Mouse (Mus musculus) kidney, postnatal 10 days (tissue): ENCODE data around the gene Rps27l.

ENCODE experiments used
- DNase-seq: peaks from one replicate; pipeline ENCODE4 v3.0.0; 2021; ENCODE audit warnings: mixed read lengths

Gene Rps27l

DNA sequence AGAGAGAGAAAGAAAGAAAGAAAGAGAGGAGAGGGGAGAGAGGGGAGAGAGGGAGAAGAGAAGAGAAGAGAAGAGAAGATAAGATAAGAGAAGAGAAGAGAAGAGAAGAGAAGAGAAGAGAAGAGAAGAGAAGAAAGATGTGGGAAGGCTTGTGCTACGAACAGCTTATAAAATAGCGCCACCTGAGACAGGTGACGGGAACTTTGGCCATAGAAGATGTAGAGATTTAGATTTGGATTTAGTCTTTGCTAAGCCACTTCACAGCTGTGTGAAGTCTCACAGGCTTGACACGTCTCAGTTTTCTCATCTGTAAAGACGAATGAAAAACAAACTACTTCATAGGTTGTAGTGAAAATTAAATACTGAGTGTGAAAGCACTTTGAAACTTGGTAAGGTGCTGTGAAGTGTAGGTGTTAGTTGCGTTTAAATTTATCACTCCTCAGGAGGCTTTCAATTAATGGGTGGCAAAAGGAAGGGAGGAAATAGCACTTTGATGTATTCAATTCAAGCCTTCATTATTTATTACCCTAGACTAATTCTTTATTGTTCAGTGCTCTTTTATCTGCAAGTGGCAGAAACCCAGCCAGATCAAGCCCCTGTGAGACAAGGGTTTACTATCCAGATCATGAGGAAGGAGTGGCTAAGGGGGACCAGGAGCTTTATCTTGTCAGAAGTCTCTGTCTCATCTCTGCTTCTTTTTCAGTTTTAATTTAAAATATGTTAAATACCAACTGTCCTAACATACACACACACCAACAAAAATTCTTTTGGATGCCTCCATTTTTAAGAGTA is 25.2 kb upstream of the Rps27l start:
- DNase-seq, result no peak

DNA sequence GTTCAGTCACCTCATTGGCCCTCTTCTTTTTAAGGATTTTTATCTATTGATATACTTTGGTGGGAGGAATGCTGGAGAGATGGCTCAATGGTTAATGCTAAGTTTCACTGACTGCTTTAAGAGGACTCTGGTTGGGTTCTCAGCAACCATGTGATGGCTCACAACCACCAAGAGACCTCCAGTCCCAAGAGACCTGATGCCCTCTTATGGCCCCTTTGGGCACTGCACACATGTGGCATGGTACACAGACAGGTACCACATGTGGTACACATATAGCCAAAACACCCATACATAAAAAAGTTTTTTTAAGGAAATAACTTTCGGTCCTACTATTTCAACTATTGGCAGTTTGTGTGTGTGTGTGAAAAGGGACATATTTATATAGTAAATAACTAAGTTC is 23.8 kb upstream of the Rps27l start:
- no peak for DNase-seq

DNA sequence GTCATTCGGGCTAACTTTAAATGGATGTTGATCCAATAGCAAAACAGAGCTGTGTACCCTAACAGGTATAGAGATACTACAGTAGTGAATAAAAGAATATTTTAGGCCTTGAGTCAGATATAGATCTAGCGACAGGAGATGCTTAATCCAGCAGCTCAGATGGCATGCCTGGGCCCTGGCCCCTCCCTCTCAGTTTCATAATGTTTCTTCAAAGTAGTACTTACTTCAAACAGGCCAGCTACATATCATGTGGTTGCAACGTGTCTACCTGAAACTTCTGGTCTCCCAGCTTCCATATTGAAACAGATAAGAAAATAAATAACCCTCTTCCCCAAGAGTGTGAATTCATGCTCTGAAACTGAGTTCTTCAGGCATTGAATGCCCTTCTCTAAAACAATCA is 20.0 kb upstream of the Rps27l start:
- DNase-seq, result no peak

DNA sequence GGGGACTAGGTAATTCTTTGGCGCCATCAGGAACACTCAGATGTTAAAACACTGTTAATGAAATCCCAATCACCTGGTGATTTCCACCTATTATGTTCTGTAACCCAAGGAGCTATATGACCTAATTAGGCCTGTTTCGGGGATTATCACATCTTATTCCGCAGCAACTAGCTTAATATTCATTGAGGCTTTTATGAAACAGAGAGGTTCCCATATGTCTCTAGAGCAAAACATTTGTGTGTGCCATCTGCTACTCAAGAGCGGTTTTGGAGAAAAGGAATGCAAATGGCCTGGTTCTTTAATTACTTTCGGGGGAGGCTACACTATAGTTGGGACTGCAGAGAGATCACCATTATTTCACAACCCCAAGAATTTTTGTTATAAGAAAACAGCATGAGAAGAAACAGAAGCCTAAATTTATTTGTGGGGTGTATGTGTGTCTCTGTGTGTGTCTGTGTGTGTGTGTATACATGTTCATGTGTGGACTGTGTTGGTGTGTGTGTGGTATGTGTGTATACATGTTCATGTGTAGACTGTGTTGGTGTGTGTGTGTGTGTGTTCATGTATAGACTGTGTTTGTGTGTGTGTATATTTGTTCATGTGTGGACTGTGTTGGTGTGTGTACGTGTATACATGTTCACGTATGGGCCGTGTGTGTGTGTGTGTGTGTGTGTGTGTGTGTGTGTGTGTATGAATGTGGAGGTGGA is 18.0 kb upstream of the Rps27l start:
- no peak for DNase-seq

DNA sequence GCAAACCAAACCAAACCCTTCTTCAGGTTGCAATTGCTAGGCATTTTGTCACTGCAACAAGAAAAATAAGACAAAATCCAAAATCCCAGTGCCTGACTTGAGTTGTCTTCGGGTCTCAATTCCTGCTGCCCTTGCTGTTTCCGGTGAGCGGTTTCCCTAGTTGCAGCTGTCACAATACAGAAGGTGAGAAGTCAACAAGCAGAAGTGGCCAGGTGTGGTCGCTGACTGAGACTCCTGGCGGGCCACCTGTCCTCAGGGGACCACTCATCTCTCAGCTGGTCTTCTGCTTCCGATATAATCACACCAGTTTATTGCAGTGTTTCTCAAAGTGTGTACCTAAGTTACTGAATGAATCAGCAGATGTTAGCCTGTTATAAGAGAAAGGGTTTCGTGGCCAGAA is 15.5 kb upstream of the Rps27l start:
- no peak for DNase-seq

DNA sequence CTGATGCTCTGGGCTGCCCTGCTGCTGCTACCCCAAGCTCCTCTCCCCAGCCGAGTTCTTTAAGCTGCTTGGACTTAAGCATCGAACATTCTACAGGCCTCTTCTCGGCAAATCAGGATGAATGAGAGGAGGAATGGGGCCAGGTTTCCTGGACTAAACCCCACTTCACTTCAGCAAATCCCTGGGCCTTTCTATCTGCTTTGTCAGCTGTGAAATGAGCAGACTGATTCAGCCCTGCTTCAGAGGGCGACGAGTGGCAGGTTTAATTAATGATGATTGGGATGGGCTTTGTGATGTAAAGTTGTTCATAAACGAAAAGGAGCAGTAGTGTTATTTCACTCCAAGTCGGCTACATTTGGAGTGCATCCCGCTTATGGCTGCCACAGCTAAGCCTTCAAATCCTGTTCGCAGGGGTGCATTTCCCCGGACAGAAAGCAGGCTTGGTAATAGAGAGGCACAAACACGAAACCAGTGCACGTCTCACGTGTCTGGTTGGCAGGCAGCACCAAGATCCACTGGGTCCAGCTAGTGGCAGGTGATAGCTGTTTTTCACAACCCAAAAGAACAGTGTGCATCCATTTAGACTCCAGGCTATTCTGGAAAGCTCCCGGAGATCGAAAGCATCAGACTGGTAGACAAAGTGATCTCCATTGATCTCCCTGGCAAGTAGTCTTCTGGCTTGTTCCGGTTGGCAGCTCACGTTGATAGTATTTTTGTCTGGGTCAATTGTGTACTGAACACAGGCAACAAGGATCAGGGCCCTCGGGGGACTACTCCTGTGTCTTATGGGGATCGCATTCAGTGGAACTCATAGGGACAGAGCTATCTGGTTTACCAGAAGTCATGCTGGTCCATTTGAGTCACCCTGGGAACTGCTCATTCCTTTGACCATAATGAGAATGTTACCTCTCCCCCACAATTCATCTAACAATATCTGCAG is 11.7 kb upstream of the Rps27l start:
- DNase-seq, result no peak

DNA sequence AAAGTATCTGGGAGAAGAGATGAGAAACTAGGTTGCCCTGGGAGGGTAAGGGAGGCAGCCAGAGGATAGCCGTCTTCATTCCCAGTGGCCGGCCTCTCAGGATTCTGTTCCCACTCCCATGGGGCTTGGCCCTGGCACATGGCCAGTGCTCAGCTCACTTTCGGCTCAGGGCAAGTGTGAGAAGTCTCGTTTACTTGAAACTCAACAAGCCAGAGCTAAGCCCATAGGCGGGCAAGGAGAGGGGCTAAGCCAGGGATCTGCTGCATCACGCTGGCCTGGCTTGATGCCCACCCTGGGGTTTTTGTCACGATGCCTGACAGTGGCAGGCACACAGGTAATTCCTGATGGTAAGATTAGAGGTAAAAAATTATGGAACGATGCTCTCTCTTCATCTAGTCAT is 8.4 kb upstream of the Rps27l start:
- DNase-seq, result peak; percentile 71

DNA sequence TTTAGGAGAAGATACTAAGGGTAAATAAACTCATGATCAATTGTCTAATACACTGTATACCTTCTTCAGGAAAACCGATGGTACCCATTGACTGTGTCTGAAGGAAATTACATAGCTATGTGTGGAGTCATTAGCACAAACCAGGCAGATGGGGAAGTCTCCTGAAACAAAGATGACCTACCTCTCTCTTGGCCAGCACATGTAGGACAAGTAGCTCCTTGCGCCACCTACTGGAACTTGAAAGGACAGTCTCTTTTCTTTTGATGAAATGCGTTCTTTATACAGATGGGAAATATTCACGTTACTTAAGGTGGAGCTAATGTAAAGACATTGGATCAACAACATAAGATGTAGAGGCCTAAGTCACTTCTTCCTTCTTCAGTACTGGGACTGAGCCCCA is 7.0 kb upstream of the Rps27l start:
- DNase-seq, result peak; percentile 59

DNA sequence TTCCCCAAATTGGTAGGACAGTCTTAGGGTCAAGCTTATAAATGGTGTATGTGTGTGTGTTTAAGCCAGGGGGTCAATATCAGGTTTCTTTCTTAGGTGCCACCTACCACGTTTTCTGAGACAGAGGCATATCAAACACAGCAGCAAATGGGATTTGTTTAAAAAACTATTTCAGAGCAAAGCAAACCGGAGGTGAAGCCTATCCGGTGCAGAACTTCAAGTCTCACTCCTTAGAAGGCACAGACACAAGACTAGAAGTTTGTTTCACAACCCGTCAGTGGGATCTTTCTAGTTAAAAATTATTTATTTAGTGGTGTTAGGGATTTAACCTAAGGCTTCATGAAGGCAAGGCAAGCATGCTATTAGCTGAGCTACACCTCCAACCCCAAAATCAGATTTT is 725 bp upstream of the Rps27l start:
- DNase-seq, result no peak

DNA sequence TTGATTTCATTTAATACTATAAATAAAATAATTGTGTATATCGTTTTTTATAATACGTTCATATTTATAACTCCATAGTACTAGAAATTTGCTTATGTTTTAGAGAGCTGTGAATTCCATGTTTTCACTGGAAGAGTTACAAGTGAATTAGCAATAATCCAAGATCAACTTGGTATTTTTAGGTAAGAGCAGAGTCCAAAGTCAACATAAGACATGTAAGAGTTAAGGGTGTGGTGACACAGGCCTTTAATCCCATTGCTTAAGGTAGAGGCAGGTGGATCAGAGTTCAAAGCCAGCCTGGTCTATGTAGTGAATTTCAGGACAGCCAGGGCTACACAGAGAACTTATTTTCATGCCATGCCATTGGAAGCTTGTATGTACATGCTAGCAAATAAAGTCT is 2.6 kb downstream of the Rps27l start:
- DNase-seq, result no peak

DNA sequence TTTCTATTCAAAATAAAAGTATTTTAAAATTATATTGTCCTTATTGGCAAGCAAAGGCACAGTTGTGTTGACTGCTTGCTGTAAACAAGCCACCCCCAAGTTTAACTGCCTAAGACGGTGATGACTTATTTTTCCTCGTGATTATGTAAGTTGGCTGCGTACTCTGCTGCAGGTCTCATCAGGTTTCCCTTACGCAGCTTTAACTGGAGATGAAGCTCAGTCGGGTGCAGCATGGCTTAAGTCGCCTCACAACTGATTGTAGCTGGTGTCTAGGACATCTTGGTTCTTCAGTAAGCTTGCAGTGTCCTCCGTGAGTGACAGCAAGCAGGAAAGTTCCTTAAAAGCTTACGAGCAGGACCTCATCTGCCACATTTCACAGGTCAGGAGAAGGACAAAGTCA is 6.4 kb downstream of the Rps27l start:
- DNase-seq, result no peak

DNA sequence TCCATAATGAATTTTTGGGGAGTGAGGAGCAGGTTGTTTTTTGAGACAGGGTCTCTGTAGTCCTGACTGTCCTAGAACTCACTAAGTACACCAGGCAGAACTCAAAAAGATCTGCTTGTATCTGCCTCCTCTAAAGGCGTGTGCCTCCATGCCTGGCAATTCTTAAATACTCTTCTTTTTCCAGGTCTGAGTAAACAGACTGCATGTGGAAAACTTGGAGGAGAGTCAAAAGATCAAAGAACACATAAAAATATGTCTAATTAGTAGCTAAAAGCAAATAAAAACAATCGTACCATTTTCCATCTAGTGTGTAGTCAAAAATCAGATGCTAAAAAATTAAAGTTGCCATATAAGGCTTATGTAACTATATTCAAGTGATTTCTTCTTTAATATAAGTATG is 7.0 kb downstream of the Rps27l start:
- DNase-seq, result no peak

DNA sequence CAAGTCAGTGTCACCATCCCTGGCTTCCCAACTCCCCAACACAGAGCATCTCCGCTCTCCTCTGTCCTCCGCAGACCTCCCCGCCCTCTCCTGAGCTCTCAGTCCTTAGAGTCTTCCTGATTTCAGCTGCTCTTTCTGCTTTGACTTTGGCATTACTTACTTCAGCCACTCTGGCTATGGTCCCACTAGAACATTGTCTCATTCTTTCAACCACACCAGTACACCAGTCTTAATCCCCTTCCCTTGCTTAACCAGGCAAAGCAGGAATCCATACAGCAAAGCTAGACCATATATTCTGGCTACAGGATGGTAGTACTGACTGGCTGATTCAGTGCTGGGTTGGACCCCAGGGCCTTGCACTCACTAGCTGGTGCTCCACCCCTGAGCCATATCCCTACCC is 11.6 kb downstream of the Rps27l start:
- DNase-seq, result no peak

DNA sequence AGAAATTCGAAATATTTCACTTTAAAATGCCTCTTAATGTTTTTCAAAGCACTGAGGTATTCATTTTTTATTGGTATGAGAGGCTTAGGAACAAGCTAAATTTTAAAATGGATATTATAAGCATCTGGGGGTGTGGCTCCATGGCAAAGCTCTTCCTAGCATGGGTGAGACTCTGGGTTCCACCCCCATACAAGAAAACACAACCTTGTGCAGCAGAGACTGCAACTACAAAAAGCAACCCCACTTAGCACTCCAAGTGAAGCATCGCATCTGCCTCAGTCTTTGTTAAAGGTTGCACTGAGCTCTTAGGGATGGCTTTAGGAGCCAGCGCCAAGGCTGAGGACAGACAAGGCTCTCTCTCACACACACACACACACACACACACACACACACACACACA is 15.6 kb downstream of the Rps27l start:
- DNase-seq, result no peak

DNA sequence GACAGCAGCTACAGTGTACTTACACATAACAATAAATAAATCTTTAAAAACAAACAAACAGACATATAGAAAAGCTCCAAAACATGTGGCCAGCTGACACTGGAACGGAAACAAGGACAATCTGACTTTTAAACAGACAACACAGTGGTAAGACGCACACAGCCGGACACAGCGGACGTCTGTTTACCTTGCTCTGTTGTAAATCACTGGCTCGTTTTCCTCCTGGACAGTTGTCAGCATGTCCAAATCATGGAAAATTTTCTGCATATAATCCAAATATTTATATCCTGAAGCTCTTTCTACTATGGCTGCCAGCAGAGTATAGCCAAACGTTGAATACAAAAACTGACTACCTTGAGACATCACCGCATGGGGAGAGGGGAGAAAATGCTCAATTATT is 21.6 kb downstream of the Rps27l start:
- DNase-seq, result no peak

DNA sequence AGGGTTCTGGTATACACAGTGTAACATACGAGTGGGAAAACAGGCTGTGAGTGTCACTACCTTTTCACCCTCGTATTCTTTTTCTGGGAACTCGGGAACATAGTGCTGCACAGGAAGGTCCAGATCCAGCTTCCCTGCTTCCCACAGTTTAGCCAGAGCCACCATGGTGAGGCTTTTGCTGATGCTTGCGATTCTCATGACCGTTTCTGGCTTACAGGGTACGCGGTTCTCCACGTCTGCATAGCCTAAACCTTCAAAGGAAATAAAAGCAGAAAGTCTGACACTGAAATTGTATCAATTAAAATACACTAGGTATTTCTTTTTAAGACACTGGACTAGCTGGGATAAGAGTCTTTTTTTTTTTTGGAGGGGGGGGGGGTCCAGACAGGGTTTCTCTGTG is 25.2 kb downstream of the Rps27l start:
- no peak for DNase-seq

DNA sequence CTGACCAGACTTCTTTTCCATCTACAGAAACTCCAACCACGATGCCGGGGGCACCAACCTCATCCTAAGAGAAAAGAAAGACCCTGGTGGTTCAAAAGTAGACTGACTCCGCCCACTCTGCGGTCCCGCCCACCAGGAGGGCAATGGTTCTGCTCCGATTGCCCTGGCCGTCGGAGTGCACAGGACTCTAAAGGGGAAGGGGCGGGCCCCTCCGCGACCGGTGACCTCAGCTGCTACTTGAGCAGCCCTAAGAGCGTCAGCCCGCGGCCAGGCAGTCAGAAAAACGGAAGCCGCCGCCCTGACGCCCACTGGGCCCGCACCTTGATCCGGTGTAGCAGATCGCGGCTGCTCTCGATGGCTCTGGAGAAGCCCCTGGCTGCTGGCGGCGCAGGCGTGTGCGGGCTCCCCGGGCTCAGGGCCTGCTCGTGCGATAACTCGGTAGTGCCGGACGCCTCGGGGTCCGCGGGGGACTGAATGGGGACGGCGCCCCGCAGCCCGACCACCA is 28.9 kb downstream of the Rps27l start:
- peak; percentile 91 for DNase-seq

DNA sequence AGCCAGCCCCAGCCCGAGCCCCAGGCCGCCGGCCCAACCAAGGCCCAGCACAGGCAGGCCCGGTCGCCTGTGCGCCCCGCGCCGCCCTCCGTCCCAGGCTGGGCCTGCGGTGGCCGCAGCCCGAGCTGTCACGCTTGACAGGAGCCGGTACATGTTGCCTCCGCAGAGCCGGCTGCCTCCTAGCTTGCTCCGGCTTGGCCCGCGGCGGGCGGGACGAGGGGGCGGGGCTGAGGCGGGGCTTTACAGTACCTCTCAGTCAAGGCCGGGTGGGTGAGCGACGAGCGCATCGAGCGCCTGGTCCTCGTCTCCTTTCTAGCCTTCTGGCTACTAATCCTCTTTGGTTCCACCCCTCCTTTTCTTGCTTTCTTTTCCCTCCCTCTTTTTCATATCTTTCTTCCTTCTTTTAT is 29.4 kb downstream of the Rps27l start, which contains the start of gene Lactb:
Lactb (minus strand) TSS at position 246 of the 407 bp plus-strand sequence.
- peak; percentile 99 for DNase-seq

DNA sequence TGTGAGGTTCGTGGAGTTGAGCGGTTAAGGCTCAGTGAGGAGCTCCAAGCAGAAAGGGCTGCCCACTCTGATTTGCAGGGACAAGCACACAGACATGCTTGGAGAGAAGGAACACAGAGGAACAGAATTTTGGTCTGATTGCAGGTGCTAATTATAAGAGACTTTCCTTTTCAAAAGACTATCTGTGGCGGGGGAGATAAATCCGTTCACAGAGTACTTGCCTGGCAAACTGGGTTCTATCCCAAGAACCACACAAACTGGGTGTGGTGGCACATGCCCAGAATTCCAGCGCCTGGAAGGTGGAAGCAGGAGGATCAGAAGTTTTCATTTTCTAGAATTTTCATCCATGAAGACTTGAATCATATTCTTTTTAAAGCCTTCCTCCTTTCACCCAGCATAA is 31.2 kb downstream of the Rps27l start:
- no peak for DNase-seq

DNA sequence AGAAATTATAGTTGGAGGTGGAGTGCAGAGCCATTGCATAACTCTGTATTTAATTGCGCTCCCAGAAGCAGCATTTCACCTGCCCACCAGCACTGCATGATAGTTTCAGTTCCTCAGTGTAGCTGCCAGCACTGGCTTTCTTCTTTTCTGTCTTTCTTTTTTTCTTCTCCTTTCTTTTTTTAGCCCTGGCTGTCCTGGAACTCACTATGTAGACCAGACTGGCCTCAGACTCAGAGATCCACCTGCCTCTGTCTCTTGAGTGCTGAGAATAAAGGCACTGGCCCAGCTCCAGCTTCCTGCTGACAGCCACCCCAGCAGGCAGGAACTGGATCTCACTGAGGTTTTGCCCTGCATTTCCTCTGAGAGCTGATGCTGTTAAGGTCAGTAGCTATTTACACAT is 32.1 kb downstream of the Rps27l start:
- DNase-seq, result peak; percentile 49

DNA sequence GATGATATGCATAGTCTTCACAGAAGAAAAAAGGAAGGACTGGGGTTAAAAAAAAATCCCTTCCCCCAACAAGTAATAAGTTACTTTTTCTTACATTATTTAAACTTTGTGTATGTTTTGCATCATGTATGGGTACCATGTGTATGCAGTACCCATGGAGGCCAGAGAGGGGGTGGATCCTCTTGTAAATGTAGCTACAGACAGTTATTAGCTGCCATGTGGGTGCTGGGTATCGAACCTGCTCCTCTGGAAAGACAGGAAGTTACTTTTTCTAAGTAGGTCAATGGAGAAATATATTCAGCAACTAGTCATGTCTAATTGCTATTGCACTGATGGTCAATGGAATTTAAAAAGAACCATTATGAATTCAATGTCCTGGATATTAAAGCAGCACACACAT is 32.6 kb downstream of the Rps27l start:
- no peak for DNase-seq

DNA sequence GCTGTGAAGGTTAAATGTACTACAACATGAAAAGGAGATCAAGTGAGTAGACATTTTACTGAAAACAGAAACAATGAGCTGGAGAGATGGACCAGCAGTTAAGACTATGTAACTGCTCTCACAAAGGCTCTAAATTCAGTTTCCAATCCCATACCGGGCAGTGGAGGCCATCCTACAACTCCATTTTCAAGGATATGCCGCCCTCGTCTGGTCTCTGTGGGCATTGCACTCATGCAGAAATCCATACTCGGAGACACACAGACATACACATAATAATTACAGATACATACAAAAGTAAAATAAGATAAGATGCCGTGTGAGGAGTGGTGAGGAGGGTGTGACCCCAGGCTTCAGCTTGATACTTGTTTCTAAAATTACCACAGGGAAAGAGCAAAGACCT is 34.6 kb downstream of the Rps27l start:
- peak; percentile 87 for DNase-seq

DNA sequence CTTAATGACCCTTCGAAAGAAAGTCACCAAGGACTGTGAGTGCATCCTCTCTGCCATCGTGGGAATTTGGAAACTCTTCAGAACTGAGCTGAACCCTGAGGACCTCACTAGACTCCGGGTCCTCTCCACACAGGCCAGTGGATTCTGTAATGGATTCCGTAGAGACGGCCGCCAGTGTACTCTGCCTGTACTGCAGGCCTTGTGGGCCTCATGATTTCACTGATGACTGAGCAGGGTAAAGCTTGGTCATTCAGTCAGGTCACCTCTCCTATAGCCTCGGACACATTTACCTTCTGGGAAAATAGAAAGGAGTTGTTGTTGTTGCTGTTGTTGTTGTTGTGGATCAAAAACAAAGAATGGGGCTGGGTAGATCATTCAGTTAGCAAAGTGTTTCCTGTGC is 36.2 kb downstream of the Rps27l start:
- DNase-seq, result no peak
